In the genomic region with DNA sequence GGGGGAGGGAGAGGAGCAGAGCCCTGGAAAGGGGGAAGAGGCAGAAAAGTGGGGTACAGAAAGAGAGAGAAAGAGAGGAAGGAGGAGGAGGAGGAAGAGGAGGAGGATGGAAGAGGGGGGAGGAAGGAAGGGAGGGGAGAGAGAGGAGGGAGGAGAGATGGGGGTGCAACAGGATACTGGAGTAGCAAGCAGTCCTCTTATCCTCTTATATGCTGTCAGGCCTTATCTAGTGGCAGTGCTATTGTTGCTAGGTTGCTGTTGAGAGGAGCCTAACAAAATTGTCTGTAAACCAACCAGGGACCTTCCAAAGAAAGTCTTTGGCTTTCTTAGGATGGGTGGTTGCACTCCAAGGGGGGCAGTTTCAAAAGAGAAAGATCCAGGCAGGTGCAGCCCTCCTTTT, we compare ENCODE assay signal across 25 mouse cellular contexts. TPM values are rescaled to one million over a fixed set of nuclear protein-coding genes. Genes with fewer than 3 reads are reported as not detected.
A peak's percentile ranks its signal among the peaks of the same experiment; 100 is the strongest.
DNase-seq lines count a peak whose midpoint lies in the region; ATAC-seq and TF ChIP-seq lines count a peak whose summit lies in the region.
"Had no signal": no experiment of that assay in that cellular context is flagged by ENCODE, and none has a peak within 500 bp of the region (broad histone marks: within the 10 kb centered on the region; RNA-seq: fewer than 3 reads in every experiment).

No protein-coding gene starts in this region.

- no peak for TF ChIP-seq CTCF in left cerebral cortex, adult 2 months (IDR thresholded peaks at IDR 0.05)

- H3K9ac ChIP-seq in heart, embryonic 13.5 days, result peak overlapping the region; percentile 44; the same call in 1 of the 2 replicates
- H3K9ac ChIP-seq: embryonic facial prominence, embryonic 13.5 days; forebrain, embryonic 12.5 days; forebrain, embryonic 15.5 days; hindbrain, embryonic 14.5 days had no signal

- peaks cover 19% of the 10 kb centered on the region for H3K27me3 ChIP-seq in heart, embryonic 10.5 days (ENCODE audit: insufficient read depth, poor library complexity, severe bottlenecking)
- peaks cover 12% of the 10 kb centered on the region; the same call in 1 of the 2 replicates for H3K27me3 ChIP-seq in heart, embryonic 13.5 days (replicated peaks)
- H3K27me3 ChIP-seq: forebrain, embryonic 15.5 days had no signal

- H3K4me3 ChIP-seq in heart, embryonic 10.5 days, result no peak overlapping the region
- H3K4me3 ChIP-seq in heart, embryonic 13.5 days, result no peak overlapping the region
- H3K4me3 ChIP-seq in left cerebral cortex, adult 2 months, result no peak overlapping the region
- H3K4me3 ChIP-seq: embryonic facial prominence, embryonic 10.5 days; embryonic facial prominence, embryonic 13.5 days; erythroblast, embryonic 14.5 days; forebrain, embryonic 12.5 days; forebrain, embryonic 15.5 days; heart, adult 2 months had no signal

- peaks cover 34% of the 10 kb centered on the region for H3K4me1 ChIP-seq in heart, embryonic 10.5 days
- peaks cover 22% of the 10 kb centered on the region for H3K4me1 ChIP-seq in heart, embryonic 13.5 days
- H3K4me1 ChIP-seq: embryonic facial prominence, embryonic 13.5 days had no signal

- peak overlapping the region; percentile 62; the same call in 1 of the 2 replicates for H3K27ac ChIP-seq in heart, embryonic 10.5 days
- H3K27ac ChIP-seq in heart, embryonic 13.5 days (replicated peaks), result no peak overlapping the region
- H3K27ac ChIP-seq in left cerebral cortex, adult 2 months, result peak overlapping the region; percentile 28; the same call in 1 of the 2 replicates
- H3K27ac ChIP-seq: embryonic facial prominence, embryonic 10.5 days; embryonic facial prominence, embryonic 13.5 days; forebrain, embryonic 12.5 days; forebrain, embryonic 15.5 days; heart, adult 2 months; hindbrain, embryonic 14.5 days had no signal

- no peaks in the 10 kb centered on the region for H3K36me3 ChIP-seq in heart, embryonic 10.5 days
- H3K36me3 ChIP-seq in heart, embryonic 13.5 days, result no peaks in the 10 kb centered on the region
- H3K36me3 ChIP-seq: embryonic facial prominence, embryonic 10.5 days; embryonic facial prominence, embryonic 13.5 days; forebrain, embryonic 12.5 days; forebrain, embryonic 15.5 days had no signal

- intact Hi-C loops in left cerebral cortex, adult 2 months (cut with DNase I), result no loop called here
- intact Hi-C loops in left cerebral cortex, postnatal 10 days (cut with DNase I), result no loop called here

- DNase-seq in heart, embryonic 10.5 days (ENCODE audit: low spot score), result no peak
- DNase-seq in heart, adult 8-10 months (ENCODE audit: low spot score), result no peak
- no peak for DNase-seq in heart, adult 18-20 months
- no peak for DNase-seq in left cerebral cortex, adult 2 months (ENCODE audit: extremely low spot score in 1 of 2, low spot score in 2 of 2)
- DNase-seq in left cerebral cortex, postnatal 10 days (ENCODE audit: extremely low spot score in 1 of 2, low spot score in 2 of 2), result no peak
- no peak for DNase-seq in embryo, embryonic 9.5 days (ENCODE audit: extremely low spot score)
- DNase-seq: adrenal gland, postnatal 10 days; adrenal gland, postnatal 36 days; cerebellum, adult 18-20 months; cerebellum, adult 9-10 months; cerebellum, postnatal 14 days; gastrocnemius, postnatal 25 days; heart, adult 2 months; heart, postnatal 4 days had no signal

- no peak for ATAC-seq in heart, embryonic 13.5 days (ENCODE audit: extremely low read depth, insufficient number of reproducible peaks, low FRiP score, low TSS enrichment)
- peak; percentile 48; the same call in 1 of the 2 replicates for ATAC-seq in megakaryocyte-erythroid progenitor cell, adult 5-6 weeks (replicated peaks; ENCODE audit: low FRiP score, low TSS enrichment, poor library complexity, severe bottlenecking)
- ATAC-seq: forebrain, embryonic 15.5 days; inflammation-experienced regulatory T-cells, adult 6 months; intestine, embryonic 16.5 days; Patski had no signal

- H3K9me3 ChIP-seq in heart, embryonic 10.5 days, result no peaks in the 10 kb centered on the region
- H3K9me3 ChIP-seq in heart, embryonic 13.5 days, result 0 out of 2 replicates have a peak, but pooled peaks cover 5% of the 10 kb centered on the region
- H3K9me3 ChIP-seq: embryonic facial prominence, embryonic 10.5 days; forebrain, embryonic 12.5 days; forebrain, embryonic 15.5 days had no signal

- H3K4me2 ChIP-seq in heart, embryonic 13.5 days, result 0 out of 2 replicates have a peak overlapping the region, but pooled peaks have one; percentile 35
- H3K4me2 ChIP-seq: embryonic facial prominence, embryonic 13.5 days; forebrain, embryonic 12.5 days; forebrain, embryonic 15.5 days; hindbrain, embryonic 14.5 days had no signal

RNA-seq across cellular contexts. Expression of gene C1qtnf4, which starts 6.2 kb away (rescaled TPM):
- 8.6 and 11.1 TPM in 2 replicates for polyA plus RNA-seq in heart, embryonic 10.5 days (2016; fragmentation: Nextera tagmentation; extraction: Ambion mirVana)
- total RNA-seq in heart, adult 8-10 months (2022), result 1 to 10 TPM; 2.6 to 4.9 (median 3.5) TPM
- polyA plus RNA-seq in heart, embryonic 13.5 days (2015; fragmentation: Nextera tagmentation; extraction: Ambion mirVana), result 9.8 and 12.9 TPM in 2 replicates
- 1 to 10 TPM; 3.5 to 3.7 TPM for total RNA-seq in heart, adult 18-20 months (2021)
- total RNA-seq in left cerebral cortex, adult 2 months (2021), result 100 to 1,000 TPM; 259 to 287 TPM
- total RNA-seq in left cerebral cortex, postnatal 10 days (2021), result 100 to 1,000 TPM; 220 to 233 TPM
- total RNA-seq in megakaryocyte-erythroid progenitor cell, adult 5-6 weeks (2014; fragmentation: Nextera tagmentation), result not detected in 2 replicates
- total RNA-seq in megakaryocyte-erythroid progenitor cell, adult 5-6 weeks (2017), result not detected in 2 replicates

RNA-seq across cellular contexts. Expression of gene Kbtbd4, which starts 25.1 kb away (rescaled TPM):
- polyA plus RNA-seq in heart, embryonic 10.5 days (2016; fragmentation: Nextera tagmentation; extraction: Ambion mirVana), result 33.2 and 42.2 TPM in 2 replicates
- 10 to 100 TPM; 21.7 to 28.3 (median 24.5) TPM for total RNA-seq in heart, adult 8-10 months (2022)
- 26.8 and 27.7 TPM in 2 replicates for polyA plus RNA-seq in heart, embryonic 13.5 days (2015; fragmentation: Nextera tagmentation; extraction: Ambion mirVana)
- 10 to 100 TPM; 18.3 to 26.0 TPM for total RNA-seq in heart, adult 18-20 months (2021)
- 10 to 100 TPM; 36.5 to 41.2 TPM for total RNA-seq in left cerebral cortex, adult 2 months (2021)
- total RNA-seq in left cerebral cortex, postnatal 10 days (2021), result 10 to 100 TPM; 40.9 to 43.6 TPM
- total RNA-seq in megakaryocyte-erythroid progenitor cell, adult 5-6 weeks (2014; fragmentation: Nextera tagmentation), result 14.3 and 18.7 TPM in 2 replicates
- 28.6 and 32.0 TPM in 2 replicates for total RNA-seq in megakaryocyte-erythroid progenitor cell, adult 5-6 weeks (2017)

RNA-seq across cellular contexts. Expression of gene Ndufs3, which starts 25.2 kb away (rescaled TPM):
- 276 and 329 TPM in 2 replicates for polyA plus RNA-seq in heart, embryonic 10.5 days (2016; fragmentation: Nextera tagmentation; extraction: Ambion mirVana)
- total RNA-seq in heart, adult 8-10 months (2022), result 1,000 to 10,000 TPM in 1 of 4 experiments, 100 to 1,000 TPM in 3; 876 to 1,074 (median 969) TPM
- polyA plus RNA-seq in heart, embryonic 13.5 days (2015; fragmentation: Nextera tagmentation; extraction: Ambion mirVana), result 314 and 369 TPM in 2 replicates
- 1,000 to 10,000 TPM in 1 of 2 experiments, 100 to 1,000 TPM in 1; 874 to 1,007 TPM for total RNA-seq in heart, adult 18-20 months (2021)
- total RNA-seq in left cerebral cortex, adult 2 months (2021), result 100 to 1,000 TPM; 217 to 242 TPM
- total RNA-seq in left cerebral cortex, postnatal 10 days (2021), result 100 to 1,000 TPM; 216 to 217 TPM
- 200 and 247 TPM in 2 replicates for total RNA-seq in megakaryocyte-erythroid progenitor cell, adult 5-6 weeks (2014; fragmentation: Nextera tagmentation)
- 96.1 and 109 TPM in 2 replicates for total RNA-seq in megakaryocyte-erythroid progenitor cell, adult 5-6 weeks (2017)

RNA-seq across cellular contexts. Expression of gene Mtch2, which starts 32.5 kb away (rescaled TPM):
- 252 and 254 TPM in 2 replicates for polyA plus RNA-seq in heart, embryonic 10.5 days (2016; fragmentation: Nextera tagmentation; extraction: Ambion mirVana)
- 100 to 1,000 TPM; 165 to 183 (median 182) TPM for total RNA-seq in heart, adult 8-10 months (2022)
- 205 and 253 TPM in 2 replicates for polyA plus RNA-seq in heart, embryonic 13.5 days (2015; fragmentation: Nextera tagmentation; extraction: Ambion mirVana)
- total RNA-seq in heart, adult 18-20 months (2021), result 100 to 1,000 TPM; 203 to 215 TPM
- total RNA-seq in left cerebral cortex, adult 2 months (2021), result 100 to 1,000 TPM in 1 of 2 experiments, 10 to 100 TPM in 1; 99.8 to 115 TPM
- total RNA-seq in left cerebral cortex, postnatal 10 days (2021), result 100 to 1,000 TPM; 146 to 150 TPM
- 145 and 167 TPM in 2 replicates for total RNA-seq in megakaryocyte-erythroid progenitor cell, adult 5-6 weeks (2014; fragmentation: Nextera tagmentation)
- 159 and 166 TPM in 2 replicates for total RNA-seq in megakaryocyte-erythroid progenitor cell, adult 5-6 weeks (2017)

Comparison
In these comparisons a context has a peak if more than half of its experiments do, and no peak if none do; other contexts are left out.
1. RNA of gene C1qtnf4, which starts 6.2 kb away (total RNA-seq): 259 to 287 TPM in left cerebral cortex, adult 2 months and 220 to 233 TPM in left cerebral cortex, postnatal 10 days; 3.5 to 3.7 TPM in heart, adult 18-20 months, 2.6 to 4.9 TPM in heart, adult 8-10 months and not detected in megakaryocyte-erythroid progenitor cell, adult 5-6 weeks; every median in the first group is over 10 times any median in the second.